Mouse (Mus musculus): ENCODE data around the gene Scfd2.
A peak's percentile ranks its signal among the peaks of the same experiment; 100 is the strongest.

Scfd2 gene

DNA sequence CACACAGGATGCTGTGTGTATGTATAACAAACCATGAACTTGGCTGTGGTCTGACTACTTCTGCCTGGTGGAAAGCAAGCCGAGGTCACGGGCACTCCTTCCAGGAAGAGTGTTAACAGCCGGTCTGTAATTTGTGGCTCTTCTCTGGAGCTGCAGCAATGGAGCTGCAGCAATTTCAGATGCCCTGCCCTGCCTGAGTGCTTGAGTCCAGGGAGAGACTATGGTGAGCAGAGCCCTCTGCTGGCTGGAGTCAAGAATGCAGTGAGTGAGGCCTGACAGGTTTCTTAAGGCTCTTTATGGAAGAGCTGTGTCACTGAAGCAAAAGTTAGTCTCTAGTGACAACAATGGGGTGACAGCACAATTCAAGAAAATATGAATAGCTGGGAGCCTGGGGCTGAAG lies 253.8 kb downstream of the Scfd2 start:
- peak; percentile 34 for DNase-seq (ENCODE audit: low read depth, low spot score)

DNA sequence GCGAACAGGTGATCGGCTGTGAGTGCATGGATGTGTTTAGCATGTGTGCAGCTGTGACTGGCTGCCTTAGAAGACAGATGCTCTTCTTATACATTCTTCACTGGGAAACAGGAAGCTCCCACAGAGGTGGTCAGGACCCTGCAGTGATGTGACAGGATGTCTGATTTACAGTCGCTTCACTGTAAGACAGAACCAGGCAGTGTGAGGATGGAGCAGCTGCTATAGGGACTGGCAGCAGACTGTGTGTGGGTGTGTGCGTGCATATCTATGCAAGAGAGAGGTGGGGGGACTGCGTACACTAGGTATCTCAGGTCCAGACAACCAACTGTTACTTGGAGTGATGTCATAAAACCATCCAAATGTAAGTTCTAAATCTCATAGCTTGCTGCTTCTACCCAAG lies 254.3 kb downstream of the Scfd2 start:
- DNase-seq (ENCODE audit: low read depth, low spot score), result no peak

DNA sequence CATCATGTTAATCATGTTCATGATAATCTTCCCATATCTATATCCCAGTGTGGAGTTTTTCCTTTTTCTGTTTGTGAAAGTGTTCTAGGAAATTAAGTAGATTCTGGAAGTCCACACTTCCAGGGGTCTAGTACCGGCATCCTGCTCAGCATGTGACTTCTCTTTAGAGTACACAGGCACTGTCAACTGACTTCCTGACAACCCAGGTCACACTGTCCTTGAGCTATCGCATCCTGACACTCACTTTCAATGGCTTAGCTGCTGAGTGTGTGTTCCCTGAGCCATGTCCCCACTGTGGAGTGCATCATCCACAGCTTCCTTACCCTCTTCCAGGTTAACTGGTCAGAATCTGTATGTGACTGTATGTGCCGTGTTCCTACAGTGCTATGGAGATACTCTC lies 258.2 kb downstream of the Scfd2 start:
- DNase-seq (ENCODE audit: low read depth, low spot score), result no peak

DNA sequence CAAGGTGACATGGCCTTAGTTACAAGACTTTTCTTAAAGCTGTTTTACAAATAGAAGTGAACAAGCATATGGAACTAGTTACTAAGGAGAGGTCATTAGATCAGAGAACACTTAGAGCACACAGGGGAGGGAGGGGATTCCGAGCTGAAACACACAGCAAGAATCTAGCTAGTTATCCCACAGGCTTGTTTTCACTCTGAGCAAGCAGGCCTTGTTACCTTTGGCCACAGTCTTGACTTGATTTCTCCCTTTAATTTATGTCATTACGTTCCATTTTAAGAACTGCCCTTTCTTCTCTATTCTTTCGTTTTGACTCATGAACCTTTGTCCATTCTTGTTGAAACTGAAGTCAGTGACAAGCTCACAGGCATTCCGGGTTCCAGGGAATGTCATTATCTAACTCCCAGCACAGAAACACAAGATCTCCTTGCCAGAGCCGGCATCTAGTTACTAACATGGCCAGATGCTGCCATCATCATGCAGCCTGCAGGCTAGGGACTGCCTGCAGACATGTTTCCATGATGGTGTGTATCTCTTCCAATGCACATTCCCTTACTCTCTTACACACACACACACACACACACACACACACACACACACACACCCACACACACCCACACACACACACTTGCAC lies 263.7 kb downstream of the Scfd2 start:
- DNase-seq (ENCODE audit: low read depth, low spot score), result no peak

DNA sequence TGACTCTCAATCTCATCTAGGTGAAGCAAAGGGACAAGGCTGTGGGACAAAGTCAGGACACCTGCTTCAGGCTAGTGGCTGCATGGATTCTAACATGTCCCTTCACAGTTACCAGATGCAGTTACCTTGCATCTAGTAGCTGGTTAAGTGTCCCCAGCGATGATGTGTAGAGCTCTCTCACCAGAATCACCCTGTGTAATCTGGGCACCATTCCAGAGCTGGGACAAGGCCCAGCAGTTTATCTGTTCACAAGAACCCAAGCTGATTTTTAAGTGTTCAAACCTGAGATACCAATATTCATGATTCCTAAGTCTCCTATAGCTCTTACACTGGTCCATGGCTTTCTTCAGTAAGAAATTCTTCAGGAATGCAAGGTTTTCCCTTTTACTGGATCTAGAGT lies 264.4 kb downstream of the Scfd2 start:
- no peak for DNase-seq (ENCODE audit: low read depth, low spot score)

DNA sequence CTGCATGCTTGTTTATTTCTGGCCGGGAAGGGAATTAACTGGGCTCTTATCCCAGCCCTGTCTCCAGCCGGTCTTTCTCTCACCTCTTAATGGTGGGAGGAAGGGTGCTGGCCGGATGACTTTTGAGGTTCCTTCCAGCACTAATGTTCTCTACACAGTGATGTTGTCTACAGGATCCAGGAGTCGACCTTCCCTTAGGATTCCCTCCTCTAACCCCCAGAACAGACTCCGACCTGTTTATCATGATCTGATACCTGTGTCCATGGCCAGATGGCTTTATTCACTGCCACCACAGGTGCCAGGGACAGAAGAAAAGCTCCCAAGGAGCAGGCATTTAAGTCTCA lies 265.1 kb downstream of the Scfd2 start:
- no peak for DNase-seq (ENCODE audit: low read depth, low spot score)

DNA sequence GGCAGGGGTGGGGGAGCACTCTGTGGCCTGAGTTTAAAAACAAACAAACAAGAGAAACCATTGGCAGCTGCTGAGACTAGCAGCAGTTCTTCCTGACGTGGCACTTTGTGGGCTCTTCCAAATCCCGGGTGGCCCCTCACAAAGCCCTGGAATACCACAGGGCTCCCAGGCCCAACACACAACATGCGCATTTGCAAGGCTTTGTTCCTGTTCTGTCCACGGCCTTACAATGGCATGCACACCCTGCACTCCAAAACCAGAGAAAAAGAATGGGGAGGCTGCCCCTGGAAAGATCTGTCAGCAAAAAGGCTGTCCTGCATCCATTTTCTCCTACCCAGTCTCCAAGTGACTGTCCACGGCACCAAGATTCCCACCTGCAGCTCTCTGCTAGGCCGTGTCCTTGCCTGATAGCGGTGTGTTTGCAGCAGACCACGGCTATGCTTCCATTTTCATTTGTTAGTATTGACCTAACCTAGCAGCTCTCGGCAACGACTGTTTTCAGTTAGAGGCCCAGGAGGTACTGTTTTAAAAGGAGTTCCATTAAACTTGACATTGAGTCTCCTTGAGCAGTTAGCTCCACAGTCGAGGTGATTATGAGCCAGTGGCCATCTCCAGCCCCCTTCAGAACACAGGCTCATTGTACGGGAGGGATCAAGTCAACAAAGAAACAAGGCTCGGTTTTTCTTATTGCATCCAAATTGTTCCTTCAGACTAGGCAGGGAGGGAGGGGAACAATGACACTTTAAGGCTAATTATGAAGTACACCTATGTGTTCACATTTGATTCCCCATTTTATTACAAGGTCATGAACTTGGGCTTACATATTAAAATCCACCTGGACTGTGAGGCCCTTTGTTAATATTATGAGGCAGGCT lies 265.7 kb downstream of the Scfd2 start:
- DNase-seq (ENCODE audit: low read depth, low spot score), result no peak

DNA sequence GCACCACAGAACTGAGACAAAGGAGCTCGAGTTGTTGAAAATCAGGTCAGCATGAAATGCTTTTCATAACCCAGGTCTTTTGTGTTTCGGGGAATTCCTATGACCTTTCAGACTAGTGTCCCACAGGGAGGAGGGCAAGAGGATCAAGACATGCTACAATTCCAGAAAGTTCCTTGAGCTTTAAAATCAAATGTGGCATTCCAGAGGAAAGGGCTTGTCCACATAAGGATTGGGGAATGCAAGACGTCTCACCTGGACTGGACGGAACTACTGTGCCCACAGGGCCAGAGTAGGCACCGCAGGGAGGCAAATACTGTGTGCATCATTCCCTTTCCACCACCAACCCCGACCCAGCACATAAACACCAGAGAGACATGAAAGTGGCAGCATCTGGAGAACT lies 266.4 kb downstream of the Scfd2 start:
- DNase-seq (ENCODE audit: low read depth, low spot score), result no peak

DNA sequence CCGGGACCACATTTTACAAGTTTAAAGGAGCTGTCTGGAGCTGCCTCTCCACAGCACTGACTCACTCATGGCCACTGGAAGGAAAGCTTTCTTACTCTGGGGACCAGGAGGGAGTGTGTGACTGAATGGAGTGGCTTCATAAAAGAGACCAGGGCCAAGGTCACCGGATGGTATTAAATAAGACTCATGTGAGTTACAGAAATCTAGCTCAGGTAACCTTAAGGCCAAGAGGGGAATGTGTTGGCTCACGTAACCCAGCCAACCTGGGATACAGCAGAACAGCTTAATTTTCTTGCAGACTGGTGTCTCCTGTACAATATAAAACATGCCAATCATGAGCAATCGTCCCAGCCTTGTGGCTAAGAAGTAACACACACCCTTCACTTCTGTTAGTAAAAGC lies 267.0 kb downstream of the Scfd2 start:
- no peak for DNase-seq (ENCODE audit: low read depth, low spot score)

DNA sequence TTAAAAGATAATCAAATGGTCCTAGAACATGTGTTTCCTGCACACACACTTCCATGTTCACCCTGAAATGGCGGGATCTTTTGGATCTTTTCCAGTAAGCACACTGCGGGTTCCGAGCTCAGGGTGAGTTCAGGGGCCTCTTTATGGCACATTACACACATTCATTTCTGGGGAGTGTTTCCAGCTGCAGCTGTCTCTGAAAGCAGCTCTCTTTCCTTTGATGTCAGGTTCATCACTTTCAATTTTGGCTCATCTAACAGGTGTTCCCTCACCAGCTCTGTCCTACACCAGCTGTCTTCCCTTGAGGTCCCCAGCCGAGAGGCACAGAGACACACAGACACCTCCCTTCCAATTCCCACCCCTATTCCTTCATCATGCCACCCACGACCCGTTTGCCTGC lies 270.5 kb downstream of the Scfd2 start:
- no peak for DNase-seq (ENCODE audit: low read depth, low spot score)

DNA sequence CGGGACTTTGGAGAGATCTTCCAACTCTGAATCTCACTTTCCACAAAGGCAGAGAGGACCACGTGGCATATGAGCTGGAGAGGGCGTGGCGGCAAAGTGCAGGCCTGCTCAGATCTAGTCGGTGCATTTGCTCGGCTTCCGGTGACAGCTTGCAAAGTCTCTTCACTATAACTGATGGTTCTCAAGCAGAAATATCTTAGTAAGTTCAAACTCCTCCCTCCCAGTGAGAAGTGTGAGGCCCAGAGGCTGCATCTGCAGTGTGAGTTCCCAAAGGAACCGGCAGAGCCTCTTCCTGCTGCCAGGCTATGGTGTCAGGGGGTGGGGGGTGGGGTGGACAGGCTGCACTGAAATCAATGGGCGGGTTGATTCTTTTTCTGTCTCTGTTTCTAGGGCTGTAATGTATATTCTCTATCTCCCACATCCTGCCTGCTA lies 271.2 kb downstream of the Scfd2 start:
- DNase-seq (ENCODE audit: low read depth, low spot score), result no peak

DNA sequence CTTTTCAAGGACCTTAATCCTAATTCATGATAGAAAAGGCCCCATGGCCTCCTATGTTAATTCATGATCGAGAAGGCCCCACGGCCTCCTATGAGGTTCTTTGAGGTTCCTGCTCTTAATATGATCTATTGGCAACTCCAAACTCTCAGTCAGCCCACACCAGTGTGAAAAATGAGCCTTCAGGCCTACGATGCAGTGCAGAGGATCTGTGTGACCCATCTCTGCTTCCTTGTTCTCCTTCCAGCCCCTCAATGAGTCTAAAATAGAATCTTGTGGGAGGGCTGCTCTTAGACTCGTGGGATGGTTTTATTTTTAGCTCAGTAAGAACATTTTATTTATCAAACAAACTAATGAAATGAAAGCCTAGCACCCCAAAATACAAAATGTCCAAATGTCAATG lies 274.9 kb downstream of the Scfd2 start:
- no peak for DNase-seq (ENCODE audit: low read depth, low spot score)

DNA sequence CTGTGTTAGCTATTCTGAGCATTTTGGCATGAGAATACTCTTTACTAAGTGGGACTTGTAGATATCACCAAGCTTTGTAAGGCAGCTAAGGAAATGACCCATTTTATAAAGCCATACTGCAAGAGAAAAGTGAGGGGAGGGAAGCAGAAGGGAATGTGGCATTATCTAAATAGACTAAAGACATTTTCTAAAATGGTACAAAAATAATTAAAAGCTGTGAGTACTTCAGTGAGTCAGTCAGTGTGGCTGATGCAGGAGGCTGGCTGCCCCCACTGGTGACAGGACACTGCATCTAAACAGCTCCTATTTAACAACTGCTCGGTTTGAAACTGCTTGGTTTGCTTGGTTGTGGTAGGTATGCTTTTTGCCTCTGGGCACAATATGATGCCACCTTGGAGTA lies 276.6 kb downstream of the Scfd2 start:
- no peak for DNase-seq (ENCODE audit: low read depth, low spot score)

DNA sequence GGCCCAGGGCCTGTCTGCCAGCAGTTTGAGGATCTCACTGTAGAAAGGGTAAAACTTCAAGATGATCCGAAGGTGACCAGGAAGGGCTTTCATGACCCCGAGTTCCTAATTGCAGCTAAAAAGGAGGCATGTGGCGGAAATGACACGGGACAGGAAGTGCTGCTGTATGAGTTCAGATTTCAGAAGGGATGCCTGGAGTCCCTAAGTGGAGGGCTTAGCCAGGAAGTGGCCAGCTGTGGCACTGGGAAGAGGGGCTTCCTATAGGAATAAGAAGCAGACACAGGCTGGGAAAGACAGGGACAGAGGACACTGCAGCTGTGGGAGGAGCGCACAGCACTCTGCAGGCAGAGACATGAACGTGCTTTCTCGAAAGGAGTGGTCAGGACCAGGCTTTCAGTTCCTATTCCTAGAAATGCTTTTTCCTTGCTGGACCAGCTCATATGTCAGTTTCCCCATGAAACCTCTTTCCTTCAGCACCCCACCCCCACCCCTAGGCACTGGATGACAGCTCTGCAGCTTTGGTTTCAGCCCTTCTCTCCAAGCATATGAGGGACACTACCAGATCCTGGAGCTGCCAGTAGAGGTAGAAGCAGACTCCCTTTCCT lies 277.7 kb downstream of the Scfd2 start:
- DNase-seq (ENCODE audit: low read depth, low spot score), result no peak

DNA sequence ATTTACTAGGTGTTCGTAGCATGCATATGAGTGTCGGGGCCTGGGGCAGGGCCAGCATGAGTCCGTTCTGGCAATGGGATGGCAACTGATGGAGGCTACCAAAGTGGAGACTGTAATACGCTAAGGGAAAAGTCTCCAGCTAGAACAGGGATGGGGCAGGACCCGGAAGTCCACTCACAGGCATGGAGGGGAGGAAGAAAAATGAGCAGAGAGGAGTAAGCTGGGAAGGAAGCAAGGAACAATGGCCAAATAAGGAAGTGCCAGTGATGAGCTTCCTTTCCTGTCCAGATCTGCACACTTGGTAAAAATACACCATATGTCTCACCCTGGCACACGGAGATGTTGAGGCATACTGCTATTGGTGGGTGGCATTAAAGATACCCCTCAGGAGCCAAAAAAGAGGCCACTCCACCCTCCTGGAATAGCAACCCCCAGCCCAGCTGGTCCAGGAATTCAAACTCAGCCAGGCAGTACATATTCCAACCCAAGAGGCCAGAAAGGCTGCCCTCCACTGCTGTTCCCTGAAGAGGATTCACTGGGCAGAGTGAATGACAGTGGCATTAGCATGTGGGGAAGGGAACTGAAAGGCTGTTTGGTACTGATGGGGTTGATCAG lies 278.8 kb downstream of the Scfd2 start:
- DNase-seq (ENCODE audit: low read depth, low spot score), result no peak

DNA sequence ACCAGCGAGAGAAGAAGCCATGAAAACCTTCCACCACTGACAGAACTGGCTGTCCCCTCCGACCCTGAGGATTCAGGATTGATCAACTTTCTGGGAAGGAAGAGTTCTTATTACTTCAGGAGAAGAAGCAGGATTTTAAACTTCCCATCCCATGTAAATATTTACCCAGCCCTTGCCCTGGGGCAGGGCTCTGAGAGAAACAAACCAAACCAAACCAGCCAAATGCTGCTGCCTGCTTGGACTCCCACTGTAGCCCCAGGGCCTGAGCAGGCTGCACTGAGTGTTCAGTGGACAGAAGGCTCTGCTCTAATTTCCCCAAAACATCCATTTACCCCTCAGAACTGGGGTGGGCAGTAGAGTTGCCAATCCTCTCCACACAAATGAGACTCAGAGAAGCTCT lies 280.6 kb downstream of the Scfd2 start:
- no peak for DNase-seq (ENCODE audit: low read depth, low spot score)

DNA sequence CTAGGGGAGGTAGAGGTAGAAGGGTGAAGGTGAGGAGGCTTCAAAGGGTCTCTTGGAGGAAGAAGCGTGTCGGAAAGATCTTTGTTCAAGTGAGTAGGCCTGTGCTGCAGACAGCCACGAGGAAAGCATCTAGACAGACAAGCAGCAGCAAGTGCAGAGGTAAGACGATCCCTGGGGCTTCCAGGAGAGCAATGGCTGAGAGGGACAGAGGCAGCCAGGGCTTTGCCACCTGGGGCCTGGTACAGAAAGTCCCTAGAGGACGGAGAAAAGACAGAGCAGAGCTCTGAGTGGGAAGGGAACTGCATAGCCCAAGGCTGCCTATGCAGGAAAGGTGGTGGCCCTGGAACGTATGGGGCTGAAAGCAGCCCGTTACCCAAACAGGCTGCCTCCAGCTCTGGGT lies 281.3 kb downstream of the Scfd2 start:
- DNase-seq (ENCODE audit: low read depth, low spot score), result no peak

DNA sequence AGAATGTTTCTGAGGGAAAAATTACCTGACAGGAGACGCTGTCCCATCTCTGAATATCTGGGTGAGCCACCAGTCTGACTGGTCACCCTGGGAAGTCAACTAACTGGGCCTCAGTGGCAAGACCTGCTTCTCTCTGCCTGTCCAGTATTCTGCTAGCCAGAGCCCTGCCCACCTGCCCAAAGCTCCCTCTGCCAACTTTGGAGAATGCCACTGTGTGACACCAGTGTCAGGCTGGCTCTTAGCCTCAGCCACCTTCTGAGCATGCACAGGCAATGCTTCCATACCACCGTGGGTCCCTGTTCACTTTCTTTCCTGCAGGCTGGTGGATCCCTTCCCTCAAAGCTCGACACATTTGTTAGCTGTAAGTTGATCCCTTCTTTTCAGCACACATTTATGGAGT lies 281.8 kb downstream of the Scfd2 start:
- no peak for DNase-seq (ENCODE audit: low read depth, low spot score)

DNA sequence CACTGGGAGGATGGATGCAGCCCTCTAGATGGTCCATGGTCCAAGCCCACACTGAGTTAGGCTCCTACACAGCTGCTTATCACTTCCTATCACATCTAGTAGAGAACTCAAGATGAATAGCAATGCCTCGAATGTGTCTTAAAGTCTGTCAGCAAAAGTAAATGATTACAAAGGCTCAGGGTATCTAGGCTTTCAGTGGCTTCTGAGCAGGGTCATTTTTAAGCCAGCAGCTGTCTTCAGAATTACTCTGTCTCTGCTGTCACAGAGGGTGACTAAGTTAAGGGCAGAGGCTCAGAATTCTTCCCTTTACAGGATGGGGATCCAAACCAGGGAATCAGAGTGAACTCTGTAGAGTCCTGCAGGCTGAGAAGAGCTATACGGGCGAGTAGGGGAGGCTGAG lies 284.6 kb downstream of the Scfd2 start:
- no peak for DNase-seq (ENCODE audit: low read depth, low spot score)

DNA sequence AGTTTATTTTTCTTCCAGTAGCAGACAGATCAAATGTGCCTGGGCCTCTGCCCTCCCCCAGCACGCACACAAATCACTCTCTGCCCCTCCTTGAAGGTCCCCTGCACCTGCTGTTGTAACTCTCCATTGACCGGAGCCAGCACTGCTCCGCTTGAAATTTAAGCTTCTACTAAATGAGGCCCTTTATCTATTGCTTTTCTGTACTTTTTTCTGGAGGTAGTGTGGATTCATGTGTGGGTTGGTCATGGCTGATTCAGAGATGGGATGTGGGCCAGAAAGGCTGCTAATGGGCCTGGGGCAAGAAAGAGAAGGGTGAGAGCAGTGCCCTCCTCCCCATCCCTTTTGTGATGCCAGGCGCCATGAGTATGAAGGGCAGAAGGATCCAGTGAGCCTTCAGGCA lies 285.1 kb downstream of the Scfd2 start:
- DNase-seq (ENCODE audit: low read depth, low spot score), result no peak

DNA sequence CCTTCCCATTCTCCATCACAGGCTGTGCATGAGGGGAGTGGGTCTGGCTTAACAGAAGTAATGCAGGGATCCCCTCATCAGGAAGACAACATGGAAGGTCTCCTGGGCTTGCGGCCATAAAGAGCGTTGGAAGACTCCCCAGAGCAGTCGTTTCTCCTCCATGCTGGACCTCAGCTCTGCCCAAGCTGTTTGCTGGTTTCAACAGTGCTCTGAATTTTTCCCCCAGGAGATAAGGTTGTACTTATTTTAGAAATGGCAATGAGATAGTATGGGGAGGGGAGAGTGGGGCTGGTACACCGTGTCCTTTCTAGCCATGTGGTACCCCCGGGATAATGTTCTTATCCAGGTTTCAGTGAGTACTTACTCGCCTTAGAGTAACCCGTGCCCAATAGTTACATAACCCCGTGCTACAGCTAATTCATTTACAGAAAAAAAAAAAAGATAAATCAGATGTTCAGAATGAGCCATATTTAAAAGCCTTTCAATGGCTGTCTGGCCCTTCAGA lies 285.9 kb downstream of the Scfd2 start:
- no peak for DNase-seq (ENCODE audit: low read depth, low spot score)

DNA sequence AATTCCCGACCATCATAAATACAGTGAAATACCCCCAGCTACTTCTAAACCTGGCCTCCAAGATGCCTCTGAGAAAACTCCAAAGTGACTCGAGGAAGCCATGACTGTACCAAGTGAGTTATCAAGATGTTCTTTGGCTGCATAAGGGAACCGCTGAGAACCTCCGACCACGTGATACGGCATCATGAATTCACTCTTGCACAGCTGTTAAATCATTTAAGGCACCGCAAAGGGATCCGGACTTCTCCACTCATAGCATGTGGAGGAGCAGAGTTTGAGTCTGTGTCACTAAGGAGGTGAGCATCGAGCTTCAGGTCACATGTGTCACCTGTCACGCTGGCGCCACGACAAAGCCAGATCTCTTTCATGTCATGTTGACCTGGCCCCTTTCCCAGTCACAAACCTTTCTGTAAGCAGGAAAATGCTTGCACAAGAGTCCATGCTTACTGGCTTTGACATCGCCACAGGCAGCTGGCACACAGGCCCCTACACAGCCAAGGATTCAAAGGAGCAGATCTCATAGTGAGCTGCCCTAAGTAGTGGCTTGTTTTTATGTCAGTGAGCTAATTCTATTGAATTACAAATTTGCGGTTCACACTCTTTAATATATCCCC lies 287.0 kb downstream of the Scfd2 start:
- DNase-seq (ENCODE audit: low read depth, low spot score), result no peak
